Mouse (Mus musculus): Measurements from ENCODE around the gene Zfp553.

Gene Zfp553

GRCm38 (mm10) chr7:127211014-127211745, 21.7 kb upstream of the Zfp553 start:
- DNase-seq (ENCODE audit: low spot score in 2 of 2): no peak

- no peak for DNase-seq (ENCODE audit: low spot score in 2 of 2)
Measured at GRCm38 (mm10) chr7:127212432-127213250, 20.2 kb upstream of the Zfp553 start.

- no peak for DNase-seq (ENCODE audit: low spot score in 2 of 2)
Measured at GRCm38 (mm10) chr7:127213485-127213884, 19.4 kb upstream of the Zfp553 start.

GRCm38 (mm10) chr7:127213930-127214329, 18.9 kb upstream of the Zfp553 start:
- no peak for DNase-seq (ENCODE audit: low spot score in 2 of 2)

GRCm38 (mm10) chr7:127214521-127214920, 18.3 kb upstream of the Zfp553 start:
- DNase-seq (ENCODE audit: low spot score in 2 of 2): no peak

GRCm38 (mm10) chr7:127214981-127215871, 17.6 kb upstream of the Zfp553 start:
- DNase-seq (ENCODE audit: low spot score in 2 of 2): peak in 1 of 2 experiments; percentile 49

GRCm38 (mm10) chr7:127216307-127216706, 16.6 kb upstream of the Zfp553 start:
- DNase-seq (ENCODE audit: low spot score in 2 of 2): no peak

- no peak for DNase-seq (ENCODE audit: low spot score in 2 of 2)
Measured at GRCm38 (mm10) chr7:127217475-127217874, 15.4 kb upstream of the Zfp553 start.

GRCm38 (mm10) chr7:127217901-127218642, 14.8 kb upstream of the Zfp553 start:
- no peak for DNase-seq (ENCODE audit: low spot score in 2 of 2)

GRCm38 (mm10) chr7:127218670-127219069, 14.2 kb upstream of the Zfp553 start:
- no peak for DNase-seq (ENCODE audit: low spot score in 2 of 2)

GRCm38 (mm10) chr7:127220440-127220839, 12.4 kb upstream of the Zfp553 start:
- no peak for DNase-seq (ENCODE audit: low spot score in 2 of 2)

GRCm38 (mm10) chr7:127223106-127223505, 9.8 kb upstream of the Zfp553 start:
- DNase-seq (ENCODE audit: low spot score in 2 of 2): no peak

GRCm38 (mm10) chr7:127223515-127224478, 9.1 kb upstream of the Zfp553 start:
- DNase-seq (ENCODE audit: low spot score in 2 of 2): no peak

- no peak for DNase-seq (ENCODE audit: low spot score in 2 of 2)
Measured at GRCm38 (mm10) chr7:127224616-127225015, 8.2 kb upstream of the Zfp553 start.

- DNase-seq (ENCODE audit: low spot score in 2 of 2): no peak
Measured at GRCm38 (mm10) chr7:127225147-127225995, 7.5 kb upstream of the Zfp553 start.

GRCm38 (mm10) chr7:127228615-127229303, 4.1 kb upstream of the Zfp553 start:
- peak; percentile 67 to 82 for DNase-seq (ENCODE audit: low spot score in 2 of 2)

GRCm38 (mm10) chr7:127231376-127231775, 1.5 kb upstream of the Zfp553 start:
- no peak for DNase-seq (ENCODE audit: low spot score in 2 of 2)

- no peak for DNase-seq (ENCODE audit: low spot score in 2 of 2)
Measured at GRCm38 (mm10) chr7:127231826-127232621, 837 bp upstream of the Zfp553 start.
